Mouse (Mus musculus): ENCODE measurements at regions not wholly inside any gene's neighbourhood (a gene's known extent, or its start where the extent isn't known, plus 50 kb on each side); places are given as distances from the start of the nearest gene placed in this dataset.

DNA sequence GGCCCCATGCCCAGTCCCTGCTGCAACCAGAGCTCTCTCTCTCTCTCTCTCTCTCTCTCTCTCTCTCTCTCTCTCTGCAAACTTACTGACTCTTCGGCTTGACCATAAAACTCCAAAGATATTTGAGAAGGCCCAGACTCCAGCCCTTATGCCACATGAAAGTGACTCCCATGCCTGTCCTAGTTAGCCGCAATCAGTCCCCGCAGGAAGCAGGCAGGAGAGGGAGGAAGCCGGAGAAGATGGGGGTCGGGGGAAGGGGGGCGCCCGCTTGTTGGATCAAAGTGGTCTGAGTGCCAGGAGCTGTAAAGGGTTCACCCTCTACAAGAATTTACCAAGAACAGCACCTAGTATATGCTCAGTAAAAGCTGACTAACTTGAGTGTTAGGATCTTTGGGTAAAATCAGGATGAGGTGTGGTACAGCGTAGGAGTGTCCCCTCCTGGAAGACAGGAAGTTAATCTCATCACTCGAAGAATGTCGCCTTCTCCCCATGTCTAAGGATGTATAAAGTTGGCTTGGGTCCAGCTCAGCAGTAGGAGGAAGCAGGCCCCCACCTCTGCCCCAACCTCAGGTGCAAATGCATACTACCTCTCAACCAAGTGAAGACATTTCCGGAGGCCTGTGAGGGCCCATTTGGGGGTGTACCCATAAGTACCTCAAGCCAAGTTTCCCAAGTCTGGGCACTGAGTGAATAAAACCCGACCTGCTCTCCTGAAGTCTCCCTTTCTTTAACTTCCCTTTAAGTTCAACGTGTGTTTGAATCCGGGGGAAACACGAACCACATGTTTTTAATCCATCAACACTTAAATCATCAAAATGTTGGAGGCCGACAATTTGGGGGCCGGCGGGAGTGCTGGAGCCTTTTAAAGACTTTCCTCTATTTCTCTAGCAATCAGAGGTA lies 254.7 kb downstream of the Bcl11b start:
- TF ChIP-seq POLR2A (IDR thresholded peaks at IDR 0.05; ENCODE audit: extremely low read depth, insufficient read depth, low read length) (no peak), CTCF (IDR thresholded peaks at IDR 0.05; ENCODE audit: low read depth, low read length) (no peak)
- H3K4me3 ChIP-seq (ENCODE audit: insufficient read depth, low read depth, low read length), result no peak overlapping the region
- no peaks in the 10 kb centered on the region for H3K36me3 ChIP-seq (ENCODE audit: control insufficient read depth, insufficient read depth, low read length)
- no peak for DNase-seq (ENCODE audit: extremely low read depth, low read depth, low spot score)
- no peaks in the 10 kb centered on the region for H3K4me1 ChIP-seq (ENCODE audit: control insufficient read depth, insufficient read depth, low read length)
- no peaks in the 10 kb centered on the region for H3K79me2 ChIP-seq (ENCODE audit: control insufficient read depth, insufficient read depth, low read length)
- WGBS, result 85% methylated on average over 18 of the region's 18 CpGs
- H3K9ac ChIP-seq (ENCODE audit: low read depth, low read length), result no peak overlapping the region
- H3K27ac ChIP-seq (replicated peaks; ENCODE audit: insufficient read depth, low read depth, low read length), result no peak overlapping the region
- H3K27me3 ChIP-seq (ENCODE audit: control insufficient read depth, insufficient read depth, low read length), result no peaks in the 10 kb centered on the region

DNA sequence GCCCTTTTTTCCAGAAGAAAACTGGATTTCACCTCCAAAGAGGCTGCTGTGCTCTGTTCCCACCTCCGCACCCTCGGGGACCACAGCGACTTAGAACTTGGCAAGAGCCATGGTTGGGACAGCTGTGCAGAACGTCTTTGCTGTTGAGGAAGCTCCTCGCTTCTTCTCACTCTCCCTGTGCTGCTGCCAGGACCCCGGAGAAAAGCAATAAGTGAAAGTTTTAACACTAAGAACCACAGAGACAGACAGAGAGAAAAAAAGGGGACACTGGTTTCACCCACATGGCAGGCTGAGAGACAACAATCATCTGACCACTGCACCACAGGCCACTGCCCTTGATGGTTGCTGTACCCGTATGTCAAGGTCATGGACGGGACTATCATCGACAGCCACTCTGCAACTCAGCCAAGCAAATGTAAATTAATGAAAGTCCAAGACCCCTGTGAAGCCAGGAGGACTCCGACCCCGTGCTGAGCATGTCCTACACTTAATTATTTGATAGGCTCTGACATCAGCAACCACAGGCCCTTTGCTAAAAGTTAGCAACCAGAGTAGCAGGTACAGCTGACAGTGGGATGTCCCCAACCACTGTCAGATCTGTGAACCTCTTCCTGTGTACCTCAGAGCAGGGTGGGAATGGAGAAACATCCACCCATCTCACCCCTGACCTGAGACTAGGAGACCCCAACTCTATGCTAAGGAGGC lies 253.9 kb downstream of the Bcl11b start:
- H3K4me1 ChIP-seq (ENCODE audit: control insufficient read depth, insufficient read depth, low read length), result no peaks in the 10 kb centered on the region
- H3K36me3 ChIP-seq (ENCODE audit: control insufficient read depth, insufficient read depth, low read length), result no peaks in the 10 kb centered on the region
- H3K27ac ChIP-seq (replicated peaks; ENCODE audit: insufficient read depth, low read depth, low read length), result no peak overlapping the region
- no peak overlapping the region for H3K4me3 ChIP-seq (ENCODE audit: insufficient read depth, low read depth, low read length)
- TF ChIP-seq POLR2A (IDR thresholded peaks at IDR 0.05; ENCODE audit: extremely low read depth, insufficient read depth, low read length) (no peak), CTCF (IDR thresholded peaks at IDR 0.05; ENCODE audit: low read depth, low read length) (no peak)
- no peaks in the 10 kb centered on the region for H3K79me2 ChIP-seq (ENCODE audit: control insufficient read depth, insufficient read depth, low read length)
- no peak for DNase-seq (ENCODE audit: extremely low read depth, low read depth, low spot score)
- H3K9ac ChIP-seq (ENCODE audit: low read depth, low read length), result no peak overlapping the region
- WGBS, result 76% methylated on average over 11 of the region's 11 CpGs
- H3K27me3 ChIP-seq (ENCODE audit: control insufficient read depth, insufficient read depth, low read length), result no peaks in the 10 kb centered on the region

DNA sequence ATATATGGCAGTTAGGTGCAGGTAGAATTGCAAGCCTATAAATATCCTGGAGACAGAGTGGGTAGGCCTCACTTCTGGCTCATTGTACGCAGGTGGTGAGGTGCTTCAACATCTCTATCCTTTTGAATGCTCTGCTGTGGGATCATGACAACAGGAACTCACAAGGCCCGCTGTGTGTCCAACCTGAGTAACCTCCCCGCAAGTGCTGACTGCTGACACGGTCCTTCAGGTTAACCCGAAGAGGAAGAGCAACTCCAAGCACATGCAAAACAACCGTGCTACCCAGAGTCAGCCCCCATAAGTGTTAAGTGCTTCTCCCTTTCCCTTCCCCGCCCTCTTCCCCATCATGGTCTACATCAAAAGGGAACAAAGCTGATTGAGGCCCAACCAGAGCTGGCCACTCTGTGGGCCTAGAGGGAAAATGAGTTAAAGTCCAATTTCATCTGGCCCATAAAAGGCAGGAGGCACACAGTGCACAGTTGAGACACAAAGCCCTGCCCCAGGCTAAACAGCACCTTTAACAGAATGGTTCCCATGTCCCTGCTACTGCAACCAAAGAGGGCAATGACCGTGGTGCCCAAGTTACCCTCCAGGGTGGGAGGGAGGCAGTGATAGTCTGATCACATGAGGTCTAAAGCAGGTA lies 253.0 kb downstream of the Bcl11b start:
- 83% methylated on average over 8 of the region's 8 CpGs for WGBS
- Histone ChIP-seq H3K4me3 (ENCODE audit: insufficient read depth, low read depth, low read length) (no peak overlapping the region), H3K9ac (ENCODE audit: low read depth, low read length) (no peak overlapping the region), H3K4me1 (ENCODE audit: control insufficient read depth, insufficient read depth, low read length) (no peaks in the 10 kb centered on the region), H3K36me3 (ENCODE audit: control insufficient read depth, insufficient read depth, low read length) (no peaks in the 10 kb centered on the region), H3K27me3 (ENCODE audit: control insufficient read depth, insufficient read depth, low read length) (no peaks in the 10 kb centered on the region), H3K27ac (replicated peaks; ENCODE audit: insufficient read depth, low read depth, low read length) (no peak overlapping the region), H3K79me2 (ENCODE audit: control insufficient read depth, insufficient read depth, low read length) (no peaks in the 10 kb centered on the region)
- TF ChIP-seq CTCF (IDR thresholded peaks at IDR 0.05; ENCODE audit: low read depth, low read length) (no peak), POLR2A (IDR thresholded peaks at IDR 0.05; ENCODE audit: extremely low read depth, insufficient read depth, low read length) (no peak)
- no peak for DNase-seq (ENCODE audit: extremely low read depth, low read depth, low spot score)

DNA sequence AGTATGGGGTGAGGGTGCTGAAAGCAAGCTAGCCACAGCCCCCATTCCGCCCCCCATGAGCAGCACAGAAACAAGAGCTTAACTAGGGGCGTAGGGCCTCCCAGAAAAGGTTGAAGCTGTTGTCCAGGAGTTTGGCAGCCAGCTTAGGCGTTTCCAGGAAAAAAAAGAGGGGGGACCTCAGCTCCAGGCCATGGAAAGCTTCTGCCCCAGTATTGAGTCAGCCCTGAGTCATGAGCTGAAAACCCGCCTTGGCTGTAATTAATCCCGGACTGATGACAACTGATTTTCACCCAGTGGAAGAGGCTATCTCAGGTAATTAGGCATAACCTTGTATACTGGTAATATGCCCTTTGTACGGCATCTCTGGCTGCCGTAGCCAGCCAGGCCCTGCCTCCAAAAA lies 251.3 kb downstream of the Bcl11b start:
- Histone ChIP-seq H3K36me3 (ENCODE audit: control insufficient read depth, insufficient read depth, low read length) (no peaks in the 10 kb centered on the region), H3K27ac (replicated peaks; ENCODE audit: insufficient read depth, low read depth, low read length) (no peak overlapping the region), H3K79me2 (ENCODE audit: control insufficient read depth, insufficient read depth, low read length) (no peaks in the 10 kb centered on the region), H3K4me3 (ENCODE audit: insufficient read depth, low read depth, low read length) (no peak overlapping the region), H3K4me1 (ENCODE audit: control insufficient read depth, insufficient read depth, low read length) (no peaks in the 10 kb centered on the region), H3K9ac (ENCODE audit: low read depth, low read length) (no peak overlapping the region), H3K27me3 (ENCODE audit: control insufficient read depth, insufficient read depth, low read length) (no peaks in the 10 kb centered on the region)
- TF ChIP-seq CTCF (IDR thresholded peaks at IDR 0.05; ENCODE audit: low read depth, low read length) (no peak), POLR2A (IDR thresholded peaks at IDR 0.05; ENCODE audit: extremely low read depth, insufficient read depth, low read length) (no peak)
- no peak for DNase-seq (ENCODE audit: extremely low read depth, low read depth, low spot score)
- 66% methylated on average over 7 of the region's 7 CpGs for WGBS

- Histone ChIP-seq H3K4me1 (ENCODE audit: control insufficient read depth, insufficient read depth, low read length) (no peaks in the 10 kb centered on the region), H3K4me3 (ENCODE audit: insufficient read depth, low read depth, low read length) (no peak overlapping the region), H3K27ac (replicated peaks; ENCODE audit: insufficient read depth, low read depth, low read length) (no peak overlapping the region), H3K27me3 (ENCODE audit: control insufficient read depth, insufficient read depth, low read length) (no peaks in the 10 kb centered on the region), H3K79me2 (ENCODE audit: control insufficient read depth, insufficient read depth, low read length) (no peaks in the 10 kb centered on the region), H3K9ac (ENCODE audit: low read depth, low read length) (no peak overlapping the region), H3K36me3 (ENCODE audit: control insufficient read depth, insufficient read depth, low read length) (no peaks in the 10 kb centered on the region)
- WGBS, result 36% methylated on average over 8 of the region's 8 CpGs
- no peak for TF ChIP-seq CTCF (IDR thresholded peaks at IDR 0.05; ENCODE audit: low read depth, low read length)
- no peak for TF ChIP-seq POLR2A (IDR thresholded peaks at IDR 0.05; ENCODE audit: extremely low read depth, insufficient read depth, low read length)
- DNase-seq (ENCODE audit: extremely low read depth, low read depth, low spot score), result no peak
These were observed 250.8 kb downstream of the Bcl11b start for GRCm38 (mm10) chr12:107752587-107752986.
